Mouse (Mus musculus) spleen, postnatal 14 days (tissue): ENCODE data around the gene Slc45a1.
"Not testable (repeated sequence)": the region's sequence is repeated elsewhere in the genome, so short reads cannot be mapped to it uniquely, and the experiment has no call there.

Experiments used
- DNase-seq, 2 experiments: peaks; one replicate each; pipeline ENCODE4 v3.0.0; 2021 to 2022; ENCODE audit warnings: low spot score in 2 of 2

Gene Slc45a1

DNA sequence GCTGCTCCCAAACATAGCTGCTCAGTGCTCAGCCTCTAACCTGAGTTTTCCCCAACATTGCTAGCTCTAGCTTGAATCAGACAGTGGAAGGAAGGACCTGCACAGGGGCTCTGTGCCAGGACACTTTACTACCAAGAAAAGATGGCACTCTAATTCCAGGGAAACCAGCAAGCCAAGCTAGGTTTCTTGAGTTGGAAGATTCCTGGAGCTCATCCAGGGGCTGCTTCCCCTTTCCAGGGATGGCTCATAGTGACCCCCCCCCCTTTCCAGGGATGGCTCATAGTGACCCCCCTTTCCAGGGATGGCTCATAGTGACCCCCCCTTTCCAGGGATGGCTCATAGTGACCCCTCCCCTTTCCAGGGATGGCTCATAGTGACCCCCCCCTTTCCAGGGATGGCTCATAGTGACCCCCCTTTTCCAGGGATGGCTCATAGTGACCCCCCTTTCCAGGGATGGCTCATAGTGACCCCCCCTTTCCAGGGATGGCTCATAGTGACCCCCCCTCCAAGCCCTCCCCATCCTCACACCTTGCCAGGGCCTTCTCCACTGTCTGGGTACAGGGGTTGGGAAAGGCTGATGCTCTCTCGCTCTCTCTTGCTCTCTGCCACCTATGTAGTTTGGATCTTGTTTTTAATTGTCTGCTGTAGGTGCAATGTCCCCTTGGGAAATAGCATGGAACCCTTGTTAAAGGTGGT is 48.5 kb downstream of the Slc45a1 start:
- no peak for DNase-seq

DNA sequence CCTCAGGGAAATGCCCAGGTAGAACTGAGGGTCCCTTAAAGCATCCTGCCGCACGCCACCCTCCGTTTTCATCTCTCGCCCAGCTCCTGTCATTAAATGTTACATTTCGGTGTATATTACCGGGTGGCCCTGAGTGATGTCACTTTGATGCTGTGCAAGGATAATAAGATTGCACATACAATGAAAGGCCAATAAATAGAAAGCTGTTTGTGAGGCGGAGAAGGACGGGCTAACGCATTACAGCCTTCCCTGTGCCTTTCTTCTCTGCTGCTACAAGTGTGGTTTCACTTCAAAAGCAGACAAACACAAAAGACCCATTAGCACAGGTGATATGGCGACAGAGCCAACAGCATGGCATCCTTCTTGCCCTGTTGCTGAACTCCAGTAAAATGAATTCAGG is 50.5 kb downstream of the Slc45a1 start:
- no peak for DNase-seq

DNA sequence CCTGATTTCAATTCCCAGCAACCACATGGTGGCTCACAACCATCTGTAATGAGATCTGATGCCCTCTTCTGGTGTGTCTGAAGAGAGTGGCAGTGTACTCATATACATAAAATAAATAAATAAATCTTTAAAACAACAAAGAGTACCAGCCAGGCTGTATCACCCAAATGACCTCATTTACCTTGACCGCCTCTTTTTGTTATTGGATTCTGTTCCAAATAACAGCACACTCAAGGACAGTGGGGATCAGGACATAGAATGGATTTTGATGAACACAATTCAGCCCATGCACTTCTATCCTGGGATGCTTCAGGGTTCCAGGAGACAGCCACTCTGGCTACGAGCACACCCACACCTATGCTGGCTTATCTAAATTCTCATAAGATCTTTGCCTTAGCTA is 51.5 kb downstream of the Slc45a1 start:
- DNase-seq: not testable (repeated sequence)

DNA sequence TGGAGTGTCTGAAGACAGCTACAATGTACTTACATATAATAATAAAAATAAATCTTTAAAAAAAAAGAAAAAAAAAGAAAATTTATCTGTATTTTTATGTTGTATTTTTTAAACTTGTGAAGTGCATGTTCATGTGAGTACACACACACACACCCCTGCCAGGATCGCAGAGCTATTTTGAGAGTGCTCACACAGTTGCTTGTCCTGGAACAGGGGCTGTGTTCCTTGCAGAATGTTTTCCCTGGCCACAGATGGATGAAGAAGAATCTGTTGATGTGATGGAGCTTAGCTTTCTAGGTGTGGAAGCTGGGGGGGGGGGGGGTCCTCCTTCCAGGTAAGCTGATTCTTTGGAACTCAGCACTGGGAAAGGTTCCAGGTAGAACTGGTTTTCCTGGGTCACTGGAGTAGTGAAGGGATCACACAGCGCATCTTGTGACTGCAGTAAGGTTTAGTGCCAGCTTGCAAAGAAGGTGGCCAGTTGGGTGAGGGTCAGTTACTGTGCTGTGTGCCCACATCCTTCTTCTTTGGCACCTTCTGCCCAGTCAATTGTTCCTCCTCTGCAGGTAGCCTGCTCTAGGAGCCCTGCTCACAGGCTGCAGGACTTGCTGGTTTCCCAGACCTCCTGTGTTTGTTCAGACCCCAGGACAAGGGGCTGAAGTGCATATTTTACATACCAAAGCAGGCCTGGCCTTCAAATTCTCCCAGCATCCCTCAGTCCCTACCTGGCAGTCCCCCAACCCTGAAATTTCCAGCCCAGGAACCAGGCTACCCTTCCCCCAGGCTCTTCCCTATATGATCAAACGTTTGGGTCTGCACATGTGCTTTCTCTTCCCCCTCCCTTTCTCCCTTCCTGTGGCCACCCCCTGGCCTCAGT is 52.6 kb downstream of the Slc45a1 start:
- no peak for DNase-seq

DNA sequence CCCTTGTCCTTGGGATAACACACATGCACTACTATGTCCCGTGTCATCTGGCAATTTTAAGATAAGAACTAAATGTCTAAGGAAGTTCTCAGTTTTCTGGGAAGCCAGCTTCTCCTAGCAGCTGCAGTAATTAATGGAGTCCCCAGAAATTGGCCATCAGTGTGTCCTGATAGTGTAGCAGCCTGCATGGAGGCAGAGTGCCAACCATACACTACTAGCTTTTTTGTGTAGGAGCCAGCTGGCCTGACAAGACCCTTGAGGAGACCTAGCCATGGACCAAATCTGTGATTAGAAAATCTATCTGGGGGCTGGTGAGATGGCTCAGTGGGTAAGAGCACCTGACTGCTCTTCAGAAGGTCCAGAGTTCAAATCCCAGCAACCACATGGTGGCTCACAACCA is 53.3 kb downstream of the Slc45a1 start:
- DNase-seq: no peak

DNA sequence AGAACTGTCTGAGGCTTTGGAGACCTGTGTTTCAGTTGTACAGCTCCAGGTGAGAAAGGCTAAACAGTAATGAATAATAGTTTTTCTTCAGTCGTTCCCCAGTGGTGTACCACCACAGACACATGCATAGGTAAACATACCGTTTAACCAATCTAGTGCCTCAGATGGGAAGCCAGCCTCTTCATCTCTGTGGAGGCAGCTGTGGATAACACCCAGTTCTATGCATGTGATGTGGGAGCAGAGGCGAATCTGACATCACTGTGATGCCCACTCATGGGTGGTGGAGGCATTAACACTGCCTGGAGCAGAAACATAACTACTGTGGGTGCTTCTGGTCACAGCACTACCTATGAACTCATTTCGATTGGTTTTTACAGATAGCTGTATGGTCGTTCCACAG is 56.0 kb downstream of the Slc45a1 start:
- no peak for DNase-seq

DNA sequence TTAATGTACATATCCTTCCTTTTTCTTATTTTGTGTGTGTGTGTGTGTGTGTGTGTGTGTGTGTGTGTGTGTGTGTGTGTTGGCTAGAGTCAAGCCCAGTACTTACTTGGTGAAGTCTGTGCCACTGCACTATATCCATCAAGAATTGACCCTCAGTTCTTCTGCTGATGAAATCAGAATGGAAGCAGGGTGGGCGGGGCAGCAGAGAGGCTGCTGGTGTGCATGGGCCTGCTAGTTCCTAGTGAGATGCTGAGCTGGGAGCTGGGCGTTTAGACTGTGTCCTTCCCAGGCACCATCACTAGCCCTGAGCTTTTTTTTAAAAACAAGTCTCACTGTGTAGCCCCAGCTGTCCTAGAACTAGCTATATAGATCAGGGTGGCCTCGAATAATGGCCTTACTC is 56.9 kb downstream of the Slc45a1 start:
- no peak for DNase-seq

GRCm38 (mm10) chr4:150594298-150594829 is 57.6 kb downstream of the Slc45a1 start:
- DNase-seq: no peak

- no peak for DNase-seq
Measured at GRCm38 (mm10) chr4:150593473-150594217, 58.3 kb downstream of the Slc45a1 start.

- no peak for DNase-seq
Measured at GRCm38 (mm10) chr4:150592087-150592486, 59.9 kb downstream of the Slc45a1 start.

DNA sequence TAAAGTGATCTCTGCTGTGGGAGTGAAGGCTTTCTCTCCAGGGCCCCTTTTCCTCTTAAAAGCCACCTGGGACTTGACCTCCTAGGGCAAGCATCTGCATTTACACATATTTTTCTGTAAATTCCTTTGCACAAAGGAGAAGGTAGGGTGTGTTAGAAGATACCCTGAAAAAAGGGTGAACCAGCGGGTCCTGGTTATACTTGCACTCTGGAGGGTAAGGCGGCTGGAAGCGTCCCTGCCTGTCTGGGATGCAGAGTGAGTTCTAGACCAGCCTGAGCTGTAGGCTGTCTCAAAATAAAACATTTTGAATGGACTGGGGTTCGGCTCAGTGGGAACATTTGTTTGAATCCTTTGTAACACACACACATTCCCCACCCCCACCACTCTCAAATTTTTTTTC is 60.4 kb downstream of the Slc45a1 start:
- no peak for DNase-seq

DNA sequence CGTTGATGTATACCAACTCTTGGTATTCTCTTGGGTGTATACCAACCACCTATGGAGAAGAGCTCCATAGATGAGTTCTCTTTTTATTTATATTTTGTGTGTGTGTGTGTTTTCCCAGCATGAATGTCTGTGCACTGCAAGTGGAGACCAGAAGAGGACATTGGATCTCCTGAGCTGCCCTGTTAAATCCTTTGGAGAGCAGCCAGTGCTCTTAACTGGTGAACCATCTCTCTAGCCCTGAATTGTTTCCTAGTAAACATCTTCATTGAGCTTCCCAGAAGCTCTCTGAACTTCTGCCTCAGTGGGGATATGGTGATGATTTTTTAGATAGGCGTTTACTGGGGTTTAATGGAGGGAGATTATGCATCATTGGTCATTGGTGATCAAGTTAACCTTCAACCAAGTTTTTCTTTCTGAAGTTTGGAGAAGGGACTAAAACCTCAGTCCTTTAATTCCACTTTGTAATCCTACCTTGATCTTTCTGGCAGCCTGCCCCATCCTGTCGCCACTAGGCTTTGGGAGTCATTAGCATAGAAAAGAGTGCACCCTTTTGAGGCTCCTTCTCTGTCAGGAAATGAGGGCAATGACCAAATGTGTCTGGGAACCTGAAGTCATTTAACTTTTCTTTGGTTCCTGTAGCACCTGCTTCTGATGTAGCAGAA is 61.2 kb downstream of the Slc45a1 start:
- no peak for DNase-seq

GRCm38 (mm10) chr4:150588300-150588621 is 63.7 kb downstream of the Slc45a1 start:
- no peak for DNase-seq

GRCm38 (mm10) chr4:150587597-150588299 is 64.2 kb downstream of the Slc45a1 start:
- no peak for DNase-seq

- DNase-seq: no peak
Measured at GRCm38 (mm10) chr4:150586275-150586674, 65.7 kb downstream of the Slc45a1 start.

- no peak for DNase-seq
Measured at GRCm38 (mm10) chr4:150585800-150586199, 66.2 kb downstream of the Slc45a1 start.

GRCm38 (mm10) chr4:150583777-150584135 is 68.2 kb downstream of the Slc45a1 start:
- no peak for DNase-seq

GRCm38 (mm10) chr4:150582966-150583776 is 68.8 kb downstream of the Slc45a1 start:
- DNase-seq: peak in 1 of 2 experiments; percentile 14

DNA sequence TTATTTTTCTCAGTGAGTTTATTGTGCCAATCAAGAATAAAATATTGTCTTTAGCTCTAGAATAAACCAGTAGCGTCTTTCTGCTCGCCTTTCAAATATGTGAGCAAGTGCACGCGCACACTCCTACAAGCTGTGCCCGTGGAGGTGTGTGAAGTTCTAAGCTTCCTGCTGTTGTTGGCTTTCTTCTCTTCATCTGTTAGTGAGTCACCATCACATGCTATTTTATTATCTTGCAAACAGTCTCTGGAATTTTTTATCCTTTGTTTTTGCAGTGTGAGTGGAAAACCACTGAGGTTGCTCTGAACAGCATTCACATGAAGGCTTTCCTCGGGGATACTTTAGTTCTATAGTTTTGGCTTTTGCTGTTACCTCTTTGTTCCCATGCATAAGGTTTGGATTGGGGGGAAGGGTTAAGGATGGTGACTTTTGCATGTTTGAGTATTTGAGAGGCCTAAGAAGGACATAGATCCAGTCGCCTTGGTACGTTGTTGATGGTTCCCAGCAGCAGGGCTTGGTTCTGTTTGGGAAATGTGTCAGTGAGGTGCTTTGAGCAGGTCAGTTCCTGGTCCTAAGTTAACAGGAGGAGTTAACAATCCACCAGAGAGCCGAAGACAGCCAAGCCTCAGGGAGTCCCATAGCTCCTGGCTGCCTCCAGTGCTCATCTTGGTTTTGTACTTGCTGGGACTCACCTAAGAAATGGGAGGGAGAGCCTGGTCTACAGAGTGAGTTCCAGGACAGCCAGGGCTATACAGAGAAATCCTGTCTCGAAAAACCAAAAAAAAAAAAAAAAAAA is 69.8 kb downstream of the Slc45a1 start:
- no peak for DNase-seq
